In genomic region chr9:112235696-112236397, GRCm38 (mm10) we compare ENCODE assay signal across 10 mouse cellular contexts. TPM values are rescaled to one million over a fixed set of nuclear protein-coding genes. Genes with fewer than 3 reads are reported as not detected.
DNase-seq lines count a peak whose midpoint lies in the region; ATAC-seq and TF ChIP-seq lines count a peak whose summit lies in the region.
"Had no signal": no experiment of that assay in that cellular context is flagged by ENCODE, and none has a peak within 500 bp of the region (broad histone marks: within the 10 kb centered on the region; RNA-seq: fewer than 3 reads in every experiment).

Gene Arpp21 (minus strand): TSS chr9:112235938.

- H3K36me3 ChIP-seq in spleen, adult 2 months (ENCODE audit: control insufficient read depth, insufficient read depth, low read length) = no peaks in the 10 kb centered on the region
- no peaks in the 10 kb centered on the region for H3K36me3 ChIP-seq in hindbrain, embryonic 12.5 days
- no peaks in the 10 kb centered on the region for H3K36me3 ChIP-seq in liver, embryonic 16.5 days (ENCODE audit: control insufficient read depth, insufficient read depth)

- H3K4me1 ChIP-seq in spleen, adult 2 months (ENCODE audit: control insufficient read depth, insufficient read depth, insufficient read length) = peaks cover 15% of the 10 kb centered on the region
- peaks cover 10% of the 10 kb centered on the region for H3K4me1 ChIP-seq in hindbrain, embryonic 12.5 days
- no peaks in the 10 kb centered on the region for H3K4me1 ChIP-seq in liver, embryonic 16.5 days (ENCODE audit: control insufficient read depth, low read depth, low read length)

- H3K27ac ChIP-seq in spleen, adult 2 months (ENCODE audit: insufficient read depth, low read length) = no peak within 1 kb of the TSS
- H3K27ac ChIP-seq in hindbrain, embryonic 12.5 days = peak within 1 kb of the TSS; percentile 86
- H3K27ac ChIP-seq in liver, embryonic 16.5 days (ENCODE audit: low read length) = no peak within 1 kb of the TSS
- H3K27ac ChIP-seq: macrophage had no signal

- no peak for TF ChIP-seq CTCF in spleen, adult 2 months (IDR thresholded peaks at IDR 0.05; ENCODE audit: extremely low read depth, insufficient read depth, insufficient read length, insufficient replicate concordance)

- peak within 1 kb of the TSS; percentile 77 for H3K9ac ChIP-seq in hindbrain, embryonic 12.5 days
- H3K9ac ChIP-seq in liver, embryonic 16.5 days (ENCODE audit: low read depth, low read length) = no peak within 1 kb of the TSS

- ATAC-seq in hindbrain, embryonic 12.5 days (ENCODE audit: low FRiP score) = peak; percentile 77
- no peak for ATAC-seq in liver, embryonic 16.5 days (ENCODE audit: low read depth)
- ATAC-seq in activated CD4-positive, CD25-positive, alpha-beta regulatory T cell, adult 4 months = no peak

- no peak for DNase-seq in gastrocnemius, postnatal 10 days
- no peak for DNase-seq in gastrocnemius, adult 18-20 months (ENCODE audit: low spot score)
- DNase-seq in spleen, adult 2 months (ENCODE audit: low read depth in 1 of 2, low spot score in 2 of 2) = no peak
- no peak for DNase-seq in spleen, postnatal 14 days (ENCODE audit: low spot score in 2 of 2)
- DNase-seq in lung, postnatal 14 days = no peak

- TF ChIP-seq POLR2A in spleen, adult 2 months (IDR thresholded peaks at IDR 0.05; ENCODE audit: low read depth, low read length) = no peak

- peak within 1 kb of the TSS; percentile 93 for H3K4me2 ChIP-seq in hindbrain, embryonic 12.5 days (replicated peaks)
- H3K4me2 ChIP-seq in liver, embryonic 16.5 days (ENCODE audit: low read depth, low read length) = peak within 1 kb of the TSS; percentile 24; the same call in 1 of the 2 replicates

- peaks cover 15% of the 10 kb centered on the region for H3K27me3 ChIP-seq in spleen, adult 2 months (ENCODE audit: control insufficient read depth, insufficient read depth, low read length)
- peaks cover 42% of the 10 kb centered on the region for H3K27me3 ChIP-seq in hindbrain, embryonic 12.5 days
- peaks cover 30% of the 10 kb centered on the region for H3K27me3 ChIP-seq in liver, embryonic 16.5 days (ENCODE audit: control insufficient read depth, insufficient read depth, low read depth, low read length)
- H3K27me3 ChIP-seq: CH12.LX had no signal

- WGBS in spleen, adult 2 months = 54% methylated on average over 16 of the region's 16 CpGs
- 18% methylated on average over 16 of the region's 16 CpGs for WGBS in hindbrain, embryonic 12.5 days
- 27% methylated on average over 16 of the region's 16 CpGs for WGBS in liver, embryonic 16.5 days (ENCODE audit: insufficient replicate concordance)

- H3K4me3 ChIP-seq in spleen, adult 2 months (ENCODE audit: extremely low read depth, insufficient read depth, insufficient read length) = peak within 1 kb of the TSS; percentile 28; the same call in 1 of the 2 replicates
- peak within 1 kb of the TSS; percentile 58 for H3K4me3 ChIP-seq in hindbrain, embryonic 12.5 days
- peak within 1 kb of the TSS; percentile 35 for H3K4me3 ChIP-seq in liver, embryonic 16.5 days (ENCODE audit: low read depth, low read length)

- H3K9me3 ChIP-seq in hindbrain, embryonic 12.5 days (replicated peaks) = no peaks in the 10 kb centered on the region
- H3K9me3 ChIP-seq in liver, embryonic 16.5 days (replicated peaks; ENCODE audit: control insufficient read depth, low read length) = no peaks in the 10 kb centered on the region

RNA-seq across cellular contexts. Expression of gene Arpp21, which starts in this region (rescaled TPM):
- total RNA-seq in gastrocnemius, postnatal 10 days (2021) = 10 to 100 TPM; 52.9 to 54.1 TPM
- total RNA-seq in gastrocnemius, adult 18-20 months (2021) = 10 to 100 TPM in 1 of 2 experiments, 1 to 10 TPM in 1; 6.8 to 10.7 TPM
- polyA plus RNA-seq in spleen, adult 2 months (2012; rRNA removed) = 0.42 and 0.87 TPM in 2 replicates
- polyA plus RNA-seq in hindbrain, embryonic 12.5 days (2016; fragmentation: Nextera tagmentation; extraction: Ambion mirVana) = 9.8 and 19.9 TPM in 2 replicates
- polyA plus RNA-seq in liver, embryonic 16.5 days (2015; fragmentation: Nextera tagmentation; extraction: Ambion mirVana) = 0.84 and 1.1 TPM in 2 replicates
- polyA plus RNA-seq in activated CD4-positive, CD25-positive, alpha-beta regulatory T cell, adult 4 months (2017; shearing (Covaris generic)) = under 1 TPM in 1 of 2 experiments, not detected in 1; 0.75 TPM
- total RNA-seq: CH12.LX had no signal

Comparison
In these comparisons a context has a peak if more than half of its experiments do, and no peak if none do; other contexts are left out.
1. RNA of gene Arpp21 (total RNA-seq): 52.9 to 54.1 TPM in gastrocnemius, postnatal 10 days; 6.8 to 10.7 TPM in gastrocnemius, adult 18-20 months; every median in the first group is over 4 times any median in the second.
2. Peak in every context shown above with its lines, with median percentiles within 50 percentile points of each other: H3K4me3 ChIP-seq.